Mouse (Mus musculus) kidney, postnatal 14 days (tissue): ENCODE data around the gene Ldhc.
A peak's percentile ranks its signal among the peaks of the same experiment; 100 is the strongest.
"Not testable (repeated sequence)": the region's sequence is repeated elsewhere in the genome, so short reads cannot be mapped to it uniquely, and the experiment has no call there.

Source experiments
- DNase-seq: peaks from one replicate; pipeline ENCODE4 v3.0.0; 2022; ENCODE audit warnings: mixed read lengths

Gene Ldhc

GRCm38 (mm10) chr7:46860996-46861395 lies at the start of gene Ldhc:
Ldhc (plus strand) TSS chr7:46861203.
- DNase-seq = no peak

GRCm38 (mm10) chr7:46814012-46814411 lies 47.0 kb upstream of the Ldhc start:
- no peak for DNase-seq

- peak; percentile 55 for DNase-seq
Measured at GRCm38 (mm10) chr7:46820876-46821632, 39.9 kb upstream of the Ldhc start.

- DNase-seq = peak; percentile 69
Measured at GRCm38 (mm10) chr7:46827046-46827802, 33.8 kb upstream of the Ldhc start.

- no peak for DNase-seq
Measured at GRCm38 (mm10) chr7:46827803-46828184, 33.2 kb upstream of the Ldhc start.

GRCm38 (mm10) chr7:46829911-46830310 lies 31.1 kb upstream of the Ldhc start:
- no peak for DNase-seq

- DNase-seq = peak; percentile 51
Measured at GRCm38 (mm10) chr7:46830799-46831590, 30.0 kb upstream of the Ldhc start.

GRCm38 (mm10) chr7:46831693-46832092 lies 29.3 kb upstream of the Ldhc start:
- no peak for DNase-seq

GRCm38 (mm10) chr7:46832112-46832810 lies 28.7 kb upstream of the Ldhc start:
- DNase-seq = not testable (repeated sequence)

GRCm38 (mm10) chr7:46833266-46833665 lies 27.7 kb upstream of the Ldhc start:
- peak; percentile 88 for DNase-seq

GRCm38 (mm10) chr7:46833670-46834255 lies 27.2 kb upstream of the Ldhc start:
- no peak for DNase-seq

- DNase-seq = peak; percentile 48
Measured at GRCm38 (mm10) chr7:46834994-46835610, 25.9 kb upstream of the Ldhc start.

GRCm38 (mm10) chr7:46836357-46836756 lies 24.6 kb upstream of the Ldhc start:
- no peak for DNase-seq

GRCm38 (mm10) chr7:46837073-46837472 lies 23.9 kb upstream of the Ldhc start:
- DNase-seq = no peak

GRCm38 (mm10) chr7:46838104-46838671 lies 22.8 kb upstream of the Ldhc start:
- DNase-seq = peak; percentile 67

- DNase-seq = peak; percentile 87
Measured at GRCm38 (mm10) chr7:46838891-46839302, 22.1 kb upstream of the Ldhc start.

GRCm38 (mm10) chr7:46839446-46839845 lies 21.6 kb upstream of the Ldhc start:
- peak; percentile 77 for DNase-seq

- DNase-seq = no peak
Measured at GRCm38 (mm10) chr7:46839861-46840260, 21.1 kb upstream of the Ldhc start.

GRCm38 (mm10) chr7:46840326-46840725 lies 20.7 kb upstream of the Ldhc start:
- peak; percentile 34 for DNase-seq

GRCm38 (mm10) chr7:46840787-46841525 lies 20.0 kb upstream of the Ldhc start, which contains the start of gene Ldha:
Ldha (plus strand) TSS chr7:46841475.
- DNase-seq = no peak

GRCm38 (mm10) chr7:46842278-46842677 lies 18.7 kb upstream of the Ldhc start:
- peak; percentile 37 for DNase-seq
